ENCODE assay signal across 6 mouse cellular contexts in the genomic region with DNA sequence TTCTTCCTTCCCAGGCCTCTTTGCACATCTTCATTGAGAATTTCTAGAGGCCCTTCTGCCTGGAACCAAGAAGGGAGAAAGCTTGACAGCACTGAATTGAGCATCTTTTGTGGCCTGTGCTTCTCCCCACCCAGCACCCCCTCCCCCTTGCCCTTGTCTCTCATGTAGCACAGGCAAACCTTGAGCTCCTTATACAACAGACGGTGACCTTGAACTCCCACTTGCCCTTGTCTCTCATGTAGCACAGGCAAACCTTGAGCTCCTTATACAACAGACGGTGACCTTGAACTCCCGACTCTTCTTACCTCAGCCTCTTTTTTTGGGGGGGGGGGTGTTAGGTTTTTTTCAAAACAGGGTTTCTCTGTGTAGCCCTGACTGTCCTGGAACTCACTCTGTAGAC. TPM values are rescaled to one million over a fixed set of nuclear protein-coding genes. Genes with fewer than 3 reads are reported as not detected.
DNase-seq lines count a peak whose midpoint lies in the region; ATAC-seq lines count a peak whose summit lies in the region.
"Not testable (repeated sequence)": the region's sequence is repeated elsewhere in the genome, so short reads cannot be mapped to it uniquely, and the experiment has no call there.
"Had no signal": no experiment of that assay in that cellular context is flagged by ENCODE, and none has a peak within 500 bp of the region (broad histone marks: within the 10 kb centered on the region; RNA-seq: fewer than 3 reads in every experiment).

No protein-coding gene starts in this region.

- not testable (repeated sequence) for H3K4me3 ChIP-seq in heart, embryonic 10.5 days; limb, embryonic 15.5 days; stomach, embryonic 16.5 days (replicated peaks; ENCODE audit: low read length)

- not testable (repeated sequence) for H3K27me3 ChIP-seq in heart, embryonic 10.5 days (ENCODE audit: insufficient read depth, poor library complexity, severe bottlenecking); limb, embryonic 15.5 days; stomach, embryonic 16.5 days (ENCODE audit: control insufficient read depth, insufficient read depth, low read length)

- H3K9me3 ChIP-seq in heart, embryonic 10.5 days; limb, embryonic 15.5 days; stomach, embryonic 16.5 days (replicated peaks; ENCODE audit: control insufficient read depth, low read length): not testable (repeated sequence)

- H3K27ac ChIP-seq in heart, embryonic 10.5 days = 0 out of 2 replicates have a peak overlapping the region, but pooled peaks have one; percentile 52
- 0 out of 2 replicates have a peak overlapping the region, but pooled peaks have one; percentile 43 for H3K27ac ChIP-seq in limb, embryonic 15.5 days
- peak overlapping the region; percentile 51; the same call in 1 of the 2 replicates for H3K27ac ChIP-seq in stomach, embryonic 16.5 days (ENCODE audit: low read length)

- H3K36me3 ChIP-seq in heart, embryonic 10.5 days; limb, embryonic 15.5 days; stomach, embryonic 16.5 days (ENCODE audit: control insufficient read depth, insufficient read depth, low read length): not testable (repeated sequence)

- H3K4me1 ChIP-seq in heart, embryonic 10.5 days = peaks cover 35% of the 10 kb centered on the region
- H3K4me1 ChIP-seq in limb, embryonic 15.5 days = peaks cover 41% of the 10 kb centered on the region
- peaks cover 23% of the 10 kb centered on the region for H3K4me1 ChIP-seq in stomach, embryonic 16.5 days (ENCODE audit: control insufficient read depth, insufficient read depth, low read length)

- WGBS in heart, embryonic 10.5 days = 88% methylated on average over 3 of the region's 3 CpGs
- WGBS in limb, embryonic 15.5 days = 88% methylated on average over 3 of the region's 3 CpGs
- WGBS in stomach, embryonic 16.5 days = 69% methylated on average over 3 of the region's 3 CpGs

- DNase-seq in ES-CJ7 (ENCODE audit: low read depth, low spot score) = peak; percentile 76
- peak; percentile 52 for DNase-seq in ZHBTc4 (ENCODE audit: low read depth, low spot score)
- not testable (repeated sequence) for DNase-seq in heart, embryonic 10.5 days (ENCODE audit: low spot score)

- not testable (repeated sequence) for H3K4me2 ChIP-seq in limb, embryonic 15.5 days; stomach, embryonic 16.5 days (ENCODE audit: low read depth, low read length)

- ATAC-seq in limb, embryonic 15.5 days (ENCODE audit: insufficient number of reproducible peaks, low FRiP score, low TSS enrichment, low read depth); stomach, embryonic 16.5 days (ENCODE audit: insufficient read depth, low FRiP score): not testable (repeated sequence)

- not testable (repeated sequence) for H3K9ac ChIP-seq in limb, embryonic 15.5 days; stomach, embryonic 16.5 days (ENCODE audit: low read length)

RNA-seq across cellular contexts. Expression of a gene that starts 3.0 kb away (rescaled TPM):
- polyA plus RNA-seq in heart, embryonic 10.5 days (2016; fragmentation: Nextera tagmentation; extraction: Ambion mirVana) = 26.9 and 40.5 TPM in 2 replicates
- polyA plus RNA-seq in limb, embryonic 15.5 days (2015; fragmentation: Nextera tagmentation; extraction: Ambion mirVana) = 27.1 and 38.1 TPM in 2 replicates
- 35.8 and 38.5 TPM in 2 replicates for polyA plus RNA-seq in stomach, embryonic 16.5 days (2015; fragmentation: Nextera tagmentation; extraction: Ambion mirVana)
- polyA plus RNA-seq: erythroblast, embryonic 14.5 days had no signal
